Comparison of ENCODE assay signal across 20 mouse cellular contexts in genomic region chr15:103336996-103337667, GRCm38 (mm10). TPM values are rescaled to one million over a fixed set of nuclear protein-coding genes. Genes with fewer than 3 reads are reported as not detected.
DNase-seq lines count a peak whose midpoint lies in the region; ATAC-seq and TF ChIP-seq lines count a peak whose summit lies in the region.
"Had no signal": no experiment of that assay in that cellular context is flagged by ENCODE, and none has a peak within 500 bp of the region (broad histone marks: within the 10 kb centered on the region; RNA-seq: fewer than 3 reads in every experiment).

No protein-coding gene starts in this region.

- TF ChIP-seq CTCF in E14TG2a.4 (conservative IDR thresholded peaks at IDR 0.05; ENCODE audit: low read length) (no peak), G1E (IDR thresholded peaks at IDR 0.05; ENCODE audit: low read depth, low read length) (no peak)

- peaks cover 57% of the 10 kb centered on the region for H3K27me3 ChIP-seq in midbrain, embryonic 10.5 days (ENCODE audit: low read depth, poor library complexity, severe bottlenecking)
- H3K27me3 ChIP-seq in midbrain, embryonic 14.5 days (ENCODE audit: control insufficient read depth, insufficient read depth, low read length): peaks cover 7% of the 10 kb centered on the region; the same call in 1 of the 2 replicates
- H3K27me3 ChIP-seq in E14TG2a.4 (ENCODE audit: insufficient read depth, low read length): peaks cover 31% of the 10 kb centered on the region
- no peaks in the 10 kb centered on the region; the same call in 1 of the 2 replicates for H3K27me3 ChIP-seq in G1E (ENCODE audit: insufficient read depth, low read length)
- H3K27me3 ChIP-seq in forebrain, embryonic 10.5 days (ENCODE audit: poor library complexity, severe bottlenecking): peaks cover 70% of the 10 kb centered on the region
- H3K27me3 ChIP-seq: hindbrain, embryonic 15.5 days had no signal

- H3K36me3 ChIP-seq in midbrain, embryonic 10.5 days: no peaks in the 10 kb centered on the region
- no peaks in the 10 kb centered on the region for H3K36me3 ChIP-seq in midbrain, embryonic 14.5 days (ENCODE audit: control insufficient read depth, insufficient read depth, low read length)
- H3K36me3 ChIP-seq in E14TG2a.4 (ENCODE audit: insufficient read depth, low read length) (no peaks in the 10 kb centered on the region), G1E (replicated peaks) (peaks cover 73% of the 10 kb centered on the region)
- H3K36me3 ChIP-seq in forebrain, embryonic 10.5 days (replicated peaks): no peaks in the 10 kb centered on the region
- H3K36me3 ChIP-seq: hindbrain, embryonic 15.5 days; intestine, embryonic 15.5 days had no signal

- no peaks in the 10 kb centered on the region for H3K9me3 ChIP-seq in midbrain, embryonic 10.5 days (replicated peaks)
- H3K9me3 ChIP-seq in midbrain, embryonic 14.5 days (ENCODE audit: control insufficient read depth, low read length): no peaks in the 10 kb centered on the region
- H3K9me3 ChIP-seq in E14TG2a.4 (ENCODE audit: low read length): no peaks in the 10 kb centered on the region
- no peaks in the 10 kb centered on the region for H3K9me3 ChIP-seq in G1E (replicated peaks)
- H3K9me3 ChIP-seq in forebrain, embryonic 10.5 days: no peaks in the 10 kb centered on the region
- H3K9me3 ChIP-seq: hindbrain, embryonic 15.5 days; intestine, embryonic 15.5 days had no signal

- ATAC-seq in midbrain, embryonic 14.5 days (ENCODE audit: low FRiP score, low TSS enrichment): no peak
- no peak for ATAC-seq in G1E (ENCODE audit: extremely low read depth, insufficient number of reproducible peaks, low FRiP score, poor library complexity, severe bottlenecking)
- ATAC-seq: intestine, embryonic 15.5 days had no signal

- peaks cover 99% of the 10 kb centered on the region for H3K4me1 ChIP-seq in midbrain, embryonic 10.5 days
- H3K4me1 ChIP-seq in midbrain, embryonic 14.5 days (ENCODE audit: control insufficient read depth, insufficient read depth, low read length): peaks cover 24% of the 10 kb centered on the region
- H3K4me1 ChIP-seq in E14TG2a.4 (replicated peaks; ENCODE audit: low read depth, low read length) (peaks cover 97% of the 10 kb centered on the region), G1E (ENCODE audit: insufficient read depth, low read depth, low read length) (peaks cover 89% of the 10 kb centered on the region)
- H3K4me1 ChIP-seq in forebrain, embryonic 10.5 days: peaks cover 97% of the 10 kb centered on the region

- no peak overlapping the region for H3K4me3 ChIP-seq in midbrain, embryonic 10.5 days
- no peak overlapping the region for H3K4me3 ChIP-seq in midbrain, embryonic 14.5 days (replicated peaks; ENCODE audit: low read depth, low read length)
- H3K4me3 ChIP-seq in E14TG2a.4 (replicated peaks; ENCODE audit: low read length) (peak overlapping the region; percentile 87), G1E (ENCODE audit: low read depth, low read length) (peak overlapping the region; percentile 40; the same call in 1 of the 2 replicates)
- H3K4me3 ChIP-seq in forebrain, embryonic 10.5 days: no peak overlapping the region
- H3K4me3 ChIP-seq: gastrocnemius, adult 2 months; hindbrain, embryonic 15.5 days; intestine, embryonic 15.5 days had no signal

- DNase-seq in midbrain, embryonic 10.5 days (ENCODE audit: low spot score): no peak
- no peak for DNase-seq in midbrain, embryonic 14.5 days
- no peak for DNase-seq in G1E (ENCODE audit: low spot score)
- peak; percentile 43 for DNase-seq in retina, embryonic 14.5 days (ENCODE audit: low spot score)
- no peak for DNase-seq in testis, postnatal 10 days (ENCODE audit: low spot score)
- no peak for DNase-seq in thymus, postnatal 10 days (ENCODE audit: low spot score in 2 of 2)
- DNase-seq in forebrain, embryonic 10.5 days (ENCODE audit: extremely low spot score, low spot score): no peak
- DNase-seq: adrenal gland, postnatal 10 days; cerebellum, adult 9-10 months; gastrocnemius, adult 2 months; heart, postnatal 10 days; kidney, adult 9 months; kidney, postnatal 25 days; right cerebral cortex, adult 18-20 months had no signal

- 27% methylated on average over 11 of the region's 11 CpGs for whole genome bisulfite sequencing in midbrain, embryonic 10.5 days
- 27% methylated on average over 11 of the region's 11 CpGs for WGBS in midbrain, embryonic 14.5 days
- WGBS in forebrain, embryonic 10.5 days: 13% methylated on average over 11 of the region's 11 CpGs

- peak overlapping the region; percentile 52; the same call in 1 of the 2 replicates for H3K27ac ChIP-seq in midbrain, embryonic 10.5 days (replicated peaks)
- no peak overlapping the region for H3K27ac ChIP-seq in midbrain, embryonic 14.5 days (replicated peaks; ENCODE audit: low read depth, low read length)
- H3K27ac ChIP-seq in forebrain, embryonic 10.5 days: no peak overlapping the region
- H3K27ac ChIP-seq: gastrocnemius, adult 2 months; hindbrain, embryonic 15.5 days; intestine, embryonic 15.5 days; liver, embryonic 14.5 days had no signal

- no peak overlapping the region for H3K9ac ChIP-seq in midbrain, embryonic 14.5 days (replicated peaks; ENCODE audit: low read length)
- H3K9ac ChIP-seq: hindbrain, embryonic 15.5 days; intestine, embryonic 15.5 days; liver, embryonic 14.5 days had no signal

- H3K4me2 ChIP-seq in midbrain, embryonic 14.5 days (ENCODE audit: low read length): no peak overlapping the region
- H3K4me2 ChIP-seq: heart, embryonic 11.5 days; hindbrain, embryonic 15.5 days; intestine, embryonic 15.5 days had no signal

RNA-seq across cellular contexts. Expression of gene Zfp385a, which starts 2.8 kb away (rescaled TPM):
- 24.3 and 25.5 TPM in 2 replicates for polyA plus RNA-seq in midbrain, embryonic 10.5 days (2016; fragmentation: Nextera tagmentation; extraction: Ambion mirVana)
- polyA plus RNA-seq in midbrain, embryonic 14.5 days (2014; fragmentation: Nextera tagmentation; extraction: Ambion mirVana): 18.3 and 20.9 TPM in 2 replicates
- total RNA-seq in G1E (2014; fragmentation: Nextera tagmentation) (74.3 and 92.9 TPM in 2 replicates), G1E (2017) (2.0 TPM in 2 replicates)
- 483 and 546 TPM in 2 replicates for polyA plus RNA-seq in G1E (2012)
- 23.1 and 23.6 TPM in 2 replicates for polyA plus RNA-seq in forebrain, embryonic 10.5 days (2016; fragmentation: Nextera tagmentation; extraction: Ambion mirVana)

RNA-seq across cellular contexts. Expression of gene Gpr84, which starts 26.7 kb away (rescaled TPM):
- polyA plus RNA-seq in midbrain, embryonic 10.5 days (2016; fragmentation: Nextera tagmentation; extraction: Ambion mirVana): 0.32 and 0.47 TPM in 2 replicates
- polyA plus RNA-seq in midbrain, embryonic 14.5 days (2014; fragmentation: Nextera tagmentation; extraction: Ambion mirVana): 0.16 and 0.26 TPM in 2 replicates
- not detected in 2 replicates for total RNA-seq in G1E (2014; fragmentation: Nextera tagmentation)
- not detected in 2 replicates for total RNA-seq in G1E (2017)
- polyA plus RNA-seq in G1E (2012): not detected in 2 replicates
- 0.14 and 0.36 TPM in 2 replicates for polyA plus RNA-seq in forebrain, embryonic 10.5 days (2016; fragmentation: Nextera tagmentation; extraction: Ambion mirVana)
- total RNA-seq: adrenal gland, postnatal 10 days; common myeloid progenitor, adult 5-6 weeks; gastrocnemius, adult 2 months; heart, postnatal 10 days had no signal

RNA-seq across cellular contexts. Expression of gene Itga5, which starts 29.4 kb away (rescaled TPM):
- 26.1 and 26.4 TPM in 2 replicates for polyA plus RNA-seq in midbrain, embryonic 10.5 days (2016; fragmentation: Nextera tagmentation; extraction: Ambion mirVana)
- 3.5 and 6.4 TPM in 2 replicates for polyA plus RNA-seq in midbrain, embryonic 14.5 days (2014; fragmentation: Nextera tagmentation; extraction: Ambion mirVana)
- total RNA-seq in G1E (2014; fragmentation: Nextera tagmentation): not detected in 2 replicates
- 0.11 and 0.17 TPM in 2 replicates for total RNA-seq in G1E (2017)
- polyA plus RNA-seq in G1E (2012): 0.62 and 0.75 TPM in 2 replicates
- polyA plus RNA-seq in forebrain, embryonic 10.5 days (2016; fragmentation: Nextera tagmentation; extraction: Ambion mirVana): 22.8 and 25.6 TPM in 2 replicates

Comparison
In these comparisons a context has a peak if more than half of its experiments do, and no peak if none do; other contexts are left out.
1. H3K4me3 ChIP-seq: peak in E14TG2a.4 (single experiment) and G1E (single experiment); none in midbrain, embryonic 10.5 days (single experiment), midbrain, embryonic 14.5 days (single experiment) and forebrain, embryonic 10.5 days (single experiment).
2. RNA of gene Zfp385a, which starts 2.8 kb away (polyA plus RNA-seq): 483 to 546 TPM in G1E; 24.3 to 25.5 TPM in midbrain, embryonic 10.5 days, 23.1 to 23.6 TPM in forebrain, embryonic 10.5 days and 18.3 to 20.9 TPM in midbrain, embryonic 14.5 days; every median in the first group is over 10 times any median in the second.